Mouse (Mus musculus) fat pad, adult 2 months (tissue): ENCODE data around the gene Glb1.
A peak's percentile ranks its signal among the peaks of the same experiment; 100 is the strongest.
"Not testable (repeated sequence)": the region's sequence is repeated elsewhere in the genome, so short reads cannot be mapped to it uniquely, and the experiment has no call there.

Experiments used
- DNase-seq: peaks from one replicate; pipeline ENCODE4 v3.0.0-alpha.2; 2011; ENCODE audit warnings: low read depth, low spot score; ENCODE audit errors: extremely low read depth

The Glb1 gene

DNA sequence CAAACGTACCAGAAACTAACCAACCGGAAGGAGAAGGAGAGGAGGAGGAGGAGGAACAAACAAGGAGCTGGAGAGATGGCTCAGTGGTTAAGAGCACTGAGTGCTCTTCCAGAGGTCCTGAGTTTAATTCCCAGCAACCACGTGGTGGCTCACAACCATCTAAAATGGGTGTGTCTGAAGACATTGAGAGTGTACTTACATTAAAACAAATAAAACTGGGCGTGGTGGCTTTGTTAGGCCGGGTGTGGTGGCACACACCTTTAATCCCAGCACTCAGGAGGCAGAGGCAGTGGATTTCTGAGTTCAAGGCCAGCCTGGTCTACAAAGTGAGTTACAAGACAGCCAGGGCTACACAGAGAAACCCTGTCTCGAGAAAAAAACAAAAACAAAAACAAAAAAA, 6.7 kb upstream of the Glb1 start:
- not testable (repeated sequence) for DNase-seq

DNA sequence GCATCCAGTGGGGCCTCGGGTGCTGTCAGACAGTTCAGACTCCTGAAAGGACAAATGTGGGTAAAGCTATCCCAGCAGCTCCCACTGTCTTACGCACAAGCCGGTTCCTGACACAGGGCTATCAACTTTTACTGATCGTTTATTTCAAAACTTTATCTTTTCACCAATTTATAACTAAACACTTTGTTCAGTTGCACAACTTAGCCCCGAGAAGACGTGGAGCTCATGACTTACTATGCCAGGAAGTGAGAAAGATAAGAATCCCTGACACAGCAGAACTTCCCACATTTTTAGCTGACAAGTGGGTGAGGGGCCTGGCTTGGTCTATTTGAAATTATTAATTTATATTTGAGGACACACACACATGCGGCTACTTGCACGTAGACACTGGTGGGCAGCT, 6.2 kb upstream of the Glb1 start:
- no peak for DNase-seq

DNA sequence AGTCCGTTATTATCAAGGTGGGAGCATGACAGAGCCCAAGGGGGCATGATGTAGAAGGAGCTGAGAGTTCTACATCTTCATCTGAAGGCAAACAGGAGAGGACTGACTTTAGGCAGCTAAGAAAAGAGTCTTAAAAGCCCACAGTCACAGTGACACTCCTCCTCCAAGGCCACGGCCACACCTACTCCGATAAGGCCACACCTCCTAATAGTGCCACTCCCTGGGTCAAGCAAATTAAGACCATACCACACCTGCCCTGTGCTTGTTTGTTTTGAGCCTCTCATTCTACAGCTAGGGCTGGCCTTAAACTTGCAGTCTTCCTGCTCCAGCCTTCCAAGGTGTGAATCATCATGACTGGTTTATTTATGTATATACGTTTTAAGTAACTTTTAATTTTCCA, 5.6 kb upstream of the Glb1 start:
- DNase-seq: no peak

DNA sequence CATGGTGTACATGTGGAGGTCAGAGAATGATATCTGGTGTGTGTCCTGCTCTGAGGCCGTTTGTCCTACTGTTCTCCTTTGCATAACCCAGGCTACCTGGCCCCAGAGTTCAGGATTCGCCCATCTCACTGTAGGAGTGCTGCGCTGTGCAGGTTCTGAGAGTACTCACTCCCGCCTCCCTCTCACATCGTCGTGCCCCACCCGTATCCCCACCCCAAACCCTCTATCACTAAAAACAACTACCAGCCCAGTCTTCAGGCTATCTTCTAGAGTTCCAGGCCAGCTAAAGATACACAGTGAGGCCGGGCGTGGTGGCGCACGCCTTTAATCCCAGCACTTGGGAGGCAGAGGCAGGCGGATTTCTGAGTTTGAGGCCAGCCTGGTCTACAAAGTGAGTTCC, 1.2 kb upstream of the Glb1 start:
- no peak for DNase-seq

DNA sequence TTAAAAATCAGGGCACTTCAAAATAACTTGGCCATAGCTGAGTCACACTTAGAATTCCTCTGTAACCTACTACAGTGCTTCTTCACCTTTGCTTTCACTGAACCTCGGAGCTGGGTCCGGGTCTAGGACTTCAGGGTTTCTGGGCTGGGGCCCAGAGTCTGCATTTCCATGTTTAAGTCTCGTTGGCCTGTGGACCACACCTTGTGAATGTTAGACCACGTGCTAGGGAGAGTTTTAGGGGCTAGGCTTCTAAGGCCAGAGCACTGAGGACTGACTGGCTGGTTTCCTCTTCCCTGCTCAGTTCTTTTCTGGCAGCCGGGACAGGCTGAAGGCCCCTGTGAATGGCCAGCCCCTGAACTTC, 308 bp upstream of the Glb1 start:
- DNase-seq: no peak

DNA sequence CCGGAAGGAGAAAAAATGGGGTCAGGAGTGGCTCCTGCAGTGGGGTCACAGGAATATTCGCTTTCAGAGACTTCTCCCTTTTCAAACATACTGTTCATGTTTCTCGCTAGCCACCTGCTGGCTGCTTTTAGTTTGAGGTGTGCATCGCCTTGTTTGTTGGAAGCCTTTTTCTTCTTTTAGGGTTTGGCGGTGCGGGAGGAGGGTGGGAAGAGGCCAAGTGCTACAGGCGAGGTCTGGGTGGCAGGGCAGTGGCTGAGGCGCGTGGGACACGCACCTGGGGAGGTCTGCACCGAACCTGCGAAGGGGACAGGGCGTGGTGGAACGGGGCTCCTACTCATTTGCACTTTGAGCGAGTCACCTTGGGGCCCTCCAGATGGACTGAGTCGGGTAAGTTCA, 807 bp downstream of the Glb1 start:
- no peak for DNase-seq

DNA sequence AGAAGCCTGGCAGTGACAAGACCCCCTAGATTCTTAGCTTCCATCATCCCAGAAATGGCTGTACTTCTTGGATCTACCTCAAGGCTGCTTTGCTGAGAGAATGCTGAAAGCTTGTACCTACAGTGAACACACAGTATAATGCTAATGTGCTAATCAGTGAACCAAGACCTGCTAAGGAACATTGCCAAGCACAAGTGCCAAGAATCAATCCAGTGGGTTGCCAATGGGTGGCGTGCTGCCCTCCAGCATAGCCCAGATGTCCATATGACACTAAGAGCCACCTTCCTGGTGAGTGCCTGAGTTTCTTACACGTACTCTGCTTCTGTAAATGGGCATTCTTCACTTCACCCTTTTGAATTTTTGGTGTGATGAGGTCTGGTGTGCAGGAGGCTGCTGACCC, 6.8 kb downstream of the Glb1 start:
- no peak for DNase-seq

DNA sequence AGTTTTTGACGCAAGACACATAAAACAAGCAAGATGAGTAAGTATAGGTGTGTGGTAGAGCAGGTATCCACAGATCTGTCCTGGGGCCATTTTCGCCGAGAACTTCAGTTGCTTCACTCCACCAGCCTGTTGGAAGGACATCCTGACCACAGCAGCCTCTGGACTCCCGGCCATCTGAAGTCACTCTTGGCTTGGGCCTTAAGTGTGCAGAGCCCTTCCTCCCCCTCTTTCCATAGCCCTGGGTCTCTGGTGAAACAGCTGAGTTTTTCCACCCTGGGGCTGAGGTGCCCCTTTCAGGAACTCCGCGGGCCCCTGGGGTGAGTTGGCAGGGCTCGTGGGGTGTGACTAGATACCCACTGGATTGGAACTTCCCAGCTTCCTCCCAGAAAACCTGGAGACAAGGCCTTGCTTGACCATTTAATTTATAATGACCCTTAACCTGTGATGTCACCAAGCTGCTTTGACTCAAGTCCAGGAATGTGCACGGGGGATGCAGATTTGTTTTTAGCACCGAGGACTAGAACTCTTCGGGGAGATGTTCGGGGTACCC, 9.5 kb downstream of the Glb1 start:
- peak; percentile 68 for DNase-seq

DNA sequence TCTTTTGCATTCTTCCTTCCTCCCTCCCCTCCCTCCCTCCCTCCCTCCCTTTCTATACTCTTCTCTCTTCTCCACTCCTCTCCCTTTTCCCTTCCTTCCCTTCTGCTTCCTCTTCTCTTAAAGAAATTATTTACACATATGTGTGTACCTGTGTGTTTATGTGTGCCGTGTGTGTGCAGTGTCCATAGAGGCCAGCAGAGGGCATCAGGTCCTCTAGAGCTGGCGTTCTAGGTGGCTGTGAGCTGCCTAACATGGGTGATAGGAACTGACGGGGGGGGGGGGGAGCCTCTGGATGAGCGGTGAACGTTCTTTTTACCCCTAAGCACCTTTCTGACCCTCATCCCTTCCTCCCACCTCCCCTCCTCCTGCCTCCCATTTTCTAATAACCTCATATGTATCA, 10.4 kb downstream of the Glb1 start:
- DNase-seq: no peak

DNA sequence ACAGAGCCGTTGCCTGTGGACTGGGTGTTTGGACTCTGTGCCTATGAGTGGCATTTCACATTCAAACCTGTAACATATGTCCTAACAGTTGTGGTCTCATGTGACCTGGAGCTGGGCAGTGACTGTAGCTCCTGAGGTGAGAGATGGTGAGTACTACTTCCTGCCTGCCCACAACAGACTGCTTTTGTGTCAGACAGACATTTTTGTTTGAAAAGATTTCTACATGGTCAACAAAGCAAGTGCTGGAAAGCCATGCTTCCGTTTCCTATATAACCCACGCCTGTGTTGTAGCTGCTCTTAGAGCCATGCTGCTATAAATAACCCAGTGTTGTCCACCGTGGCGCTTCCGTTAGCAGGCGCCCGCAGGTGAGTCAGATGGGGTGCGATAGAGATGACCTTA, 11.5 kb downstream of the Glb1 start:
- no peak for DNase-seq

DNA sequence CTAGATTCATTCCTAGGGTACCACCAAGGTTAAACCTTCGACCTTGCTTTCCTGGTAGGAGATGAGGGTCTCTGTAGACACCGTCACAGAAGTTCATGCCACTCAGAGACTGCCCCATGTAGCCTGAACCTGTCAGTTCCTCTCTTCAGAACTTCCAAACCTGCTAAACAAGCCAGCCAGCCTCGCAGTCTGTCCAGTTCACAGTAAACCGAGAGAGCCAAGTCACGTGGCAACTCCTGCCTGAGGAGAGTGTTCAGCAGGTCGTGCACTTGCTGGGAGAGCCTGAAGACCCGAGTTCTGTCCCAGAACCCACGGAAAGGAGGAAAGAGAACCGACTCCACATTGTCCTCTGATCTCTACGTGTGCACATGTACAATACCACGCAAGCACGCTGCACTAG, 13.0 kb downstream of the Glb1 start:
- no peak for DNase-seq

DNA sequence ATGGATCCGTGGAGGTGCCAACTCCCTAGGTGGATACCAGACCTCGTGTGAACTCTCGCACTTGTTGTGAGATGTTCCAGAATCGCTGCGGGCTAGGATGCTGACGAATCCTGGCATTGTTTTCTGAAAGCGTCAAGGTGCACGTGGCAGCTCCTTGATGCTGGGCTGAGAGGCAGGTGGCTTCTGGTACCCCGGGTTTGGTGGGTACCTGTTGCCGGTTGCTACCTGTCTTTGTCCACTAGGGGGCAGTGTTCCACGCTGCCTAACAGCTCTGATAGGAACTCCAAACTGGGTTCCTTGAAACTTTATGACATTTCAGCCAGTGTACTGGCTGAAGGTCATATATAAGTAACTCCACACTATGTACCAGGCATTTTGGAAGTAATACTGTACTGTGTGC, 14.8 kb downstream of the Glb1 start:
- DNase-seq: no peak

DNA sequence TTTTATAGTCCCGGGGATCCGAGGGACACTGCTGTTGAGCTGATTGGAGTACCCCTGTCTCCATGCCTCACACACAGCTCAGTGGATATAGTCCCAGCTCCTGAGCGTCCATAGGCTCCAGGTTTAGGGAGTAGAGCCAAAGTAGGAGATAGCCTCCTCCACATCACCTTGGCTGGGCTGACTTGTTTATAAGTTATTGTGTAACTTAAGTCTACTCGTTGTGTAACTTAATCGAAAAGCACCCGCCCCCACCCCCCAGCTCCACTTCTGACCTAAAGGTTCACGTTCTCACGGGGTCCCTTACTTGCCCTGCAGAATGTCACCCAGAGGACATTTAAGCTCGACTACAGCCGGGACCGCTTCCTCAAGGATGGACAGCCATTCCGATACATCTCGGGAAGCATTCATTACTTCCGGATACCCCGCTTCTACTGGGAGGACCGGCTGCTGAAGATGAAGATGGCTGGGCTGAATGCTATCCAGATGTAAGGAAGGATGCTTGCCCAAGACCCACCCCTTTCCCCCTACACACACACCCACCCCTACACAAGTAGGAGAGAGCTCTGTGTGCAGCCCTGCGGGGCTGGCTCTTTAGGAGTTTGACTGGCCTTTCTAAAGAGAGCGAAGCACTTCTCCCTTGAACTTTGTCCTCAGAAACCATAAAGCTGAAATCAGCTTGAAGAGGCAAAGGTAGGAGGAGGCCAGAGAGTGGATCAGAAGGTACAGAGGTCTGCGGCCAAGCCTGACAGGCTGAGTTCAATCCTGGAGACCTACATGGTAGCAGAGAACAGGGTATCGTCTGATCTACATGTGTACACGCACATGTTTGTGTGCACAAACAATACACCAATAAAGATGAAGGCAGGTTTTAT, 16.0 kb downstream of the Glb1 start:
- no peak for DNase-seq

DNA sequence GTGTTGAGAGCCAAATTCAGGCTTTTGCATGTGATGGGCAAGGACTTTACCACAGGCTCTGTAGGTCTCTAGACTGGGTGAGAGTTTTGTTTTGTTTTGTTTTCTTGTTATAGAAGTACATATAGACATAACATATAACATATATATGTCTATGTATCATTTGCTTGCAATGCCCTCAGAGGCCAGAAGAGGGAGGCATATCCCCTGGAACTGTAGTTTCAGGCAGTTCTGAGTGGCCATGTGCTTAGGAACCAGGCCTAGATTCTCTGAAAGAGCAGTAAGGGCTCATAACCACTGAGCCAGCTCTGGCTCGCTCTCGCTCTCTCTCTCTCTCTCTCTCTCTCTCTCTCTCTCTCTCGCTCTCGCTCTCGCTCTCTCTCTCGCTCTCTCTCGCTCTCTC, 17.3 kb downstream of the Glb1 start:
- DNase-seq: no peak

DNA sequence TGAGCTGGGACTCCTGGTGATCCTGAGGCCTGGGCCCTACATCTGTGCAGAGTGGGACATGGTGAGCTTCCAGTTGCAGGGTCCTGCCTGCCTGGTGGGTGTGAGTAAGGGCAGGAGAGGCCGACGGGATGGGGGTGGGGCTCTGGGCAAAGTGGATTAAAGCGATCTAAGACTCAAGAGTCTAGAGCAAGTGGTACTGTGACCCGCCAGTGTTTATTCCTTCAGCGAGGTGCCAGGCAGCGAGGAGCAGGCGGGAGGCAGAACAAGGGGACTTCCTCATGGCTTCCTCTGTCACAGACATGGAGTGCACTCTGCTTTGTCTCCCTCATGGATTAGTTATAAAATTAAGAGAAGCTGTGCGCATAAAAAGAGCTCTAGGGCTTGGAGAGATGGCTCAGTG, 19.6 kb downstream of the Glb1 start:
- DNase-seq: no peak

DNA sequence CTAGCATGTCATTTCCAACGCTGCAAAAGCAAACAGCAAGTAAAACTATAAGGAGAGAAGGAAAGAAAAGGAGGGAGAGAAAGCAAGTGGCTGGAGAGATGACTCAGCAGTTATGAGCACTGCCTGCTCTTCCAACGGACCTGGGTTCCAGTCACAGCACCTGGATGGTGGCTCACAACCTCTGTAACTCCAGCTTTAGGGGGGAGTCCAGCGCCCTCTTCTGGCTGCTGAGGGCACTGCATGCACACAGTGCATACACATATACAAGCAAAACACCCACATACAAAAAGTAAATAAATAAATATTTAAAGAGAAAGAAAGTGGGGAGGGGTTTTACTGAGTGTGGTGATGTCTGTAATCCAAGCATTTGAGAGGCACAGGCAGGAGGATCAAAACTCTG, 20.2 kb downstream of the Glb1 start:
- no peak for DNase-seq

DNA sequence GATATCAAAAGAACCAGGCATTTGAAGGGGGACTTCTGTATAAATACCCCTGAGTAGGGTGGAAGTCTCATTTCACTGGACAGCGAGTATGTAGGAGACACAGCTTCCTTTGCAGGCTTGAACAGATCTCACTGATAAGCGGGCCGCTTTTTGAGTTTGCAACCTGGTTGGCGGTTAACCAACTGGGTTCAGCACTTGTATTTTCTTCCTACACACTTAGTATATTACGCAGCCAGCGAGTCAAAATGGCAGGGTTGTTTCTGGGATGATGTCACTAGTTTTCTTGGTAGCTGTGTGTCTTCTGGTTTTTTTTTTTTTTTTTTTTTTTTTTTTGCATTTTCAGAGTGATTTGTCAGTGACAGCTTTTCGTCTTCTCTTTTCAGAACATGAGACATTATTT, 20.9 kb downstream of the Glb1 start:
- DNase-seq: no peak

DNA sequence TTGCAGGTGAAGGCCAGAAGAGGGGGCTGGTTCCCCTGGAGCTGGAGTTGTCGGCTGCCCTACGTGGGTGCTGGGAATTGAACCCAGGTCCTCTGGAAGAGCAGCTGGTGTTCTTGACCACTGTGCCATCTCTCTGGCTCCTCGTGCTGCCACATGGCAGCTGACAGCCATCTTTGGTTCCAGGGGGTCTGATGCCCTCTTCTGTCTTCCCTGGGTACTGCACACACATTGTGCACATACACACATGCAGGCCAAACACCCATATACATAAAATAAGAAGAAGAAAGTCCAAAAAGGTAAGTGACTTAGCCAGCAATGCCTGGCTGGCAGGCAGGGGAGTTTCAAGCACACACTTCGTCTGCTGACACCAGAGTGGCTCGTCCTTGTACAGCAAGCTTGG, 24.7 kb downstream of the Glb1 start:
- DNase-seq: no peak

DNA sequence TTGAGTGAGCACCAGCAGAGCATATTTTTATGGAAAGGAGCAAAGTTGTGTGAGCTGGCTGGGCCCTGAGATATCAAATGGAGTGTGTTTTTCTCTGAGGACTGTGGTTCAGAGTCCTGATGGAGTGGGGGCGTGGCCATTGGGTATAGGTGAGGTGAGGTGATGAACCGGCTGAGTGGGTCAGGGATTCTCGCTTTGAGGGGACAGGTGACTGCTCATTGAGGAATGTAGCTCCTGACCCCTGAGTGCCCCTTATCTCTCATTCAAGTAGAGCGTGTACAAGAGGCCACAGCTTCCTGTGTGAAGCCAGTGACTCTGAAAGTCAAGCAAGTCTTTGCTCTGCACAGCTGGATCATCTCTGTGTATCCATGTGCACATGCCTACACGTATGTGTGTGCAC, 25.3 kb downstream of the Glb1 start:
- no peak for DNase-seq

DNA sequence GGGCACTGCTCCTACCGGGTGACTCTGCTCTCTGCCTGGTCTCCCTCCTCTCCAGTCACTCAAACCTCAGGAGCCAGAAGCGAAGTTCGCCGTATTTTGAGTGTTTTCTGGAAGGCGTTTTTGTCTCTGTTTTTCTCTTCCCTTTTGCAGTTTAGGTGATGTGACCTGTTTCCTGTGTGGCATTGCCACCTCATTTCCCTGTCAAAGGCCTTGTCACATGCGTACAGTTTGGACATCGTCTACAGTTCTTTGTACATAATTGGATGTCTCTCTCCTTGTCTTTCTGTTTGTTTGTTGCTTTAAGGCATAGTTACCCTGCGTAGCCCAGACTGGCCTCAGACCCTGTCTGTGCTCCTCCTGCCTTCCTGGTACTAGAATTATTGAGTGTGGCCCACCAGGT, 26.5 kb downstream of the Glb1 start:
- DNase-seq: no peak

DNA sequence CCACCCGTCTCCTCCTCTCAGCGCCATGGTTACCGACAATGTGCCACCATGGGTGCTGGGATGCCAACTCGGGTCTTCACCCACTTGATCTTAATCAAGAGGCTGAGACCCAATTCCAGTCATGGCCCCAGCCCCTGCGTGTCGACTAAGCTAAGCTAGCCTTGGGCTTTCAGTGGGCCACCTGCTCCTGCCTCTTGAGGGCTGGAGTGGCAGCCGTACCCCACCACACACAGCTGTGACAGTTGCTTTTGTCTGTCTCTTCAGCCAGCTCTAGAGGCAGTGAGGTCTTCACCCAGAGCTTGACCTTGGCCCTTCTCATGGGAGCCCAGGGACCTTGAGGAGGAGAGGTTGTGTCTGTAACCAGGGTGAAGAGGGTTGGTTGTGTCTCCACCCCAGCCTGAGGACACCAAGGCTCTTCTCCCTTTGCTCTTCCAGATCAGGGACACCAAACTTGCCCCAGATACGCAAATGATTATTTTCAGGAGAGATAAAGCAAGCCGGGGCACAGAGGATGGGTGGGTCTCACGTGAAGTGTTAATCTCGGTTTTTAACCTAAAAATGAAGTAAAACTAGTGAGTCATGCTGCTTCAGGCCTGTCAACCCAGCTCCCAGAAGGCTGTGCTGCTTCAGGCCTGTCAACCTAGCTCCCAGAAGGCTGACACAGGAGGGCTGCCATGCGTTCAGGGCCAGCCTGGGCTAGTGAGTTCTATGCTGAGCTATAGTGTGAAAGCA, 27.4 kb downstream of the Glb1 start:
- no peak for DNase-seq

DNA sequence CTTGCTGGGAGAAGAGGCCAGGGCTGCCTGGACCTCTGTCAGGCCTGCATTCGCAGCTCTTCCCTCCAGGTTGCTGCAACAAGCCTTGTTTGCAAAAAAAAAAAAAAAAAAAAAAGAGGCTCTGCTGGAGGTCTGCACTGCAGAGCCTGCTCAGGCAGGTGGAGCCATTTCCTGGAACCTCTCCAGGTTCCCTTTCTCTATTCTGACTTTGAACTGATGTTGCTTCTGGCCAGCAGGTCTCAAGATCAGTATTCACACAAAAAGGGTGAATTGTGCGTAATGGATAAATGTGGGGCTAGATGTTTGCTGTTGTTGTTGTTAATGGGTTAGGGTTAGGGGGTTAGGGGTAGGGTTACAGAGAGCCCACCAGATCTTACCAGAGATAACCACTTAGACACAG, 34.8 kb downstream of the Glb1 start:
- no peak for DNase-seq
